Mouse (Mus musculus) kidney, postnatal 14 days (tissue): ENCODE data around the gene Arhgap23.

Experiments used
- DNase-seq: peaks from one replicate; pipeline ENCODE4 v3.0.0; 2022; ENCODE audit warnings: mixed read lengths

Arhgap23 gene

GRCm38 (mm10) chr11:97466444-97467160 lies 51.3 kb downstream of the Arhgap23 start:
- no peak for DNase-seq

- peak; percentile 87 for DNase-seq
Measured at GRCm38 (mm10) chr11:97468639-97469287, 53.4 kb downstream of the Arhgap23 start.

DNA sequence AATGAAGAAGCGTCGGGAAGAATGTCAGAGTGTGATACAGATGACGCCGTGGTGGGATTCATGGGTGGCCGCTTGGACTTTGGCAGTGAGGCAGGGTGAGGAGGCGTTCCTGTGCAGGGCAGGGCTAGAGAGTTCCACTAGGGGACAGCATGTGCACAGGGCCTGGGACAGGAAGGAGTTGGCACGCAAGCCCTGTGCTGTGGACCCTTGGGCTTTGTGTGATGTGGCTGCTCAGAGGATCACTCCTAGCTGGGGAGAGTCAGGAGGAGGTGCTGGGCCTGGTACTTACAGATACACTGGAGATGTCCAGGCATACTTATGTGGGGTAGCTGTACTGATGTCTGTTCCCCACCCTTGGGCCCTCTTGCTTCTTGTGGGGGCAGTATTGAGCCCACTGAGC lies 54.5 kb downstream of the Arhgap23 start:
- no peak for DNase-seq

DNA sequence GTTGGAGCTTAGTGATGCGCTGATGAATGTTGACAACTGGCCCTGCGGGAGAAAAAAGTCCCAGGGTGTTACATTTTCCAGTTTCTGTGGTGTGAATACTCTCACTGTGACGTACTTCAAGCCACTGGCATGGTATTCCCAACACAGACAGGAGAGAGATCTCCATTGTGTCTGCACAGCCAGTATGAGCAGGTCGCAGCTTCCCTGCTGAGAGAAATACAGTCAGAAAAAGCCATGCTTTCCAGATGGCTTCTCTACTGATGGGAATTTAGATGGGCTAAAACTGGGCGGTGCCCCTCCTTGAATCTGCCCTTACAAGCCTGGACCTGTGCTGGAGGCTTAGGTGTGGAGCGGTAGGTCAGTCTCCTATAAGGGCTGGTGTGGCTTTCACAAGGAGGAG lies 55.9 kb downstream of the Arhgap23 start:
- DNase-seq, result no peak

DNA sequence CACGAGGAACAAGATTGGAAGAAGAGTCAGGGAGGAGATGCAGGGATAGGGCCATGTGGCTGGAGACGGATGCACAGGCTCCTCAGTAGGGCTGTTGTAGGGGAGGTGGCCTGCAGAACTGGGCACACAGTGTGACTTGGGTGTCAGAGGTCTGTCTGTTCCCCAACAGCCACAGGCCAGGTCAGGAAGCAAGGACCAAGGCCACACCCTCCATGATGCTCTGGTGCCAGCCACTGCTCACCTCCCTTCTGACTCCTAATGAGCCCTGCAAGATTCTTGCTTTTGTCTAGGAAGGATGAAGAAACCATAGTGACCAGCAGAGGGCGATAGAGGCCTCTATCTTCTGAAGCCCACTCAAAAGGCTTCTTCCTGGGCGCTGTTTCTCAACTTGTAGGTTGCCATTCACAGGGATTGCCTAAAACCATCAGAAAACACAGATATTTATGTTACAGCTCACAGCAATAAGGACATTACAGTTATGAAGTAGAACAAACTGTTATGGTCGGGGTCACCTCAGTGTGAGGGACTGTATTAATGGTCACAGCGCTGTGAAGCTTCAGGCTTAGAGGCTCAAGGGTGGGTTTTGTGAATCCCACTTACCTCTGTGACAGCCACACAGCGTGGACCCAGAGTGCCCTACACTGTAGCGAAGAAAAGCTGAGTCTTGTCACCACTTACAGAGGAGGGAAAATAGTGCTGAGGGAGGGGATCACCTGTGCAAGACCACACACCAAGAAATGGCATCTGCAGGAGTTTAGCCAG lies 61.2 kb downstream of the Arhgap23 start:
- DNase-seq, result peak; percentile 67

GRCm38 (mm10) chr11:97477431-97477830 lies 62.1 kb downstream of the Arhgap23 start:
- peak; percentile 49 for DNase-seq

- DNase-seq, result no peak
Measured at GRCm38 (mm10) chr11:97478345-97478744, 63.0 kb downstream of the Arhgap23 start.

GRCm38 (mm10) chr11:97479085-97479484 lies 63.8 kb downstream of the Arhgap23 start:
- no peak for DNase-seq

GRCm38 (mm10) chr11:97479824-97480223 lies 64.5 kb downstream of the Arhgap23 start:
- no peak for DNase-seq

- no peak for DNase-seq
Measured at GRCm38 (mm10) chr11:97485661-97486060, 70.3 kb downstream of the Arhgap23 start.

DNA sequence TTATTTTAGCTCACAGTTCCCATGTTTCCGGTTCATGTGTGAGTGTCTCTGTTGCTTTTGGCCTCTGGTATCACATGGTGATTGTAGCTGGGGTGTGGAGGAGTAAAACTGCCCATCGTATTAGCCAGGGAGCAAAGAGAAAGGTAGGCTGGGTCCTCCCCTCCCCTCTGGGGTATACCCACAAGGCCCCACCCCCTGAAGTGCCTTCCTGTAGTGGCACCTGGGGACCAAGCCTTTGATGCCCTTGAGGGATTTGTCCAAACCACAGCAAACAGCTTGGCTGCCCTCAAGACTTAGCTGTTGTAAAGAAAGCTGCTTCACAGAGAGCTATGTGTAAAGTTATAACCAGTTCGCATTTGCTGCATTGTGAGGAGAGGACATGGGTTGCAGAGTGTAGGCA lies 72.3 kb downstream of the Arhgap23 start:
- no peak for DNase-seq

DNA sequence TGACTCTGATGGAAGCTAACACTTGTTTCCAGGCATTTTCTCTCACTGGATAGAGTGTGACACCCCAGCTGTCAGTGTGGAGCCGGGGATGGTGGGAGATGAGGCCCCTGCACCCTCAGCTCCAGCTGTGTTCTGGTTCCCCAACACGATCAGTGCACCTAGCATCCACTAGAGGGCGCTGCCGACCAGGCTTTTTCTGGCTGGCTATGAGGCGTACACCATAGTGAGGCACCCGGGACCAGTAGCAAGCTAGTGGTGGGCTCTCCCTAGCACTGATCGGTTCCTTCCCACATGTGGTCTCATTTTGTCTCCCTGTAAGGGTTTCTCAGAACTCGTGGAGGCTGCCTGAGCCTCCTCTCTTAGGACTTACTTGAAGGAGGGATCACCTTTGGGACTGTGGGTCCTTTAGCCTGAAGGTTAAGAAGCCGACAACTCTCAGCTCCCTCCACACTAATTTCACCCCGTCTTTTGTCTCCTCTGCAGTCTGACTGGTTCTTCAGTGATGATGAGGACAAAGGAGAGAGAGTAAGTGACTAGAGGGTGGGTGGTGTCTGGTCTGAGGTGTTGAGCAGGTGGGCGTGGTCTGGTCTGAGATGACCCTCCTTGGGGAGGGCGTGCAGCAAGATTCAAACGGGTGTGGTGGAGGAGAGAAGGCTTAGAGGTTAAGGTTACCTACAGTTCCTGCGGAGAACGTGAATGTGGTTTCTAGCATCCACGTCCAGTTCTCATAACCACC lies 74.4 kb downstream of the Arhgap23 start:
- peak; percentile 81 for DNase-seq

- no peak for DNase-seq
Measured at GRCm38 (mm10) chr11:97491640-97492039, 76.3 kb downstream of the Arhgap23 start.

- DNase-seq, result no peak
Measured at GRCm38 (mm10) chr11:97492836-97493235, 77.5 kb downstream of the Arhgap23 start.

- DNase-seq, result peak; percentile 79
Measured at GRCm38 (mm10) chr11:97497543-97497942, 82.2 kb downstream of the Arhgap23 start.

DNA sequence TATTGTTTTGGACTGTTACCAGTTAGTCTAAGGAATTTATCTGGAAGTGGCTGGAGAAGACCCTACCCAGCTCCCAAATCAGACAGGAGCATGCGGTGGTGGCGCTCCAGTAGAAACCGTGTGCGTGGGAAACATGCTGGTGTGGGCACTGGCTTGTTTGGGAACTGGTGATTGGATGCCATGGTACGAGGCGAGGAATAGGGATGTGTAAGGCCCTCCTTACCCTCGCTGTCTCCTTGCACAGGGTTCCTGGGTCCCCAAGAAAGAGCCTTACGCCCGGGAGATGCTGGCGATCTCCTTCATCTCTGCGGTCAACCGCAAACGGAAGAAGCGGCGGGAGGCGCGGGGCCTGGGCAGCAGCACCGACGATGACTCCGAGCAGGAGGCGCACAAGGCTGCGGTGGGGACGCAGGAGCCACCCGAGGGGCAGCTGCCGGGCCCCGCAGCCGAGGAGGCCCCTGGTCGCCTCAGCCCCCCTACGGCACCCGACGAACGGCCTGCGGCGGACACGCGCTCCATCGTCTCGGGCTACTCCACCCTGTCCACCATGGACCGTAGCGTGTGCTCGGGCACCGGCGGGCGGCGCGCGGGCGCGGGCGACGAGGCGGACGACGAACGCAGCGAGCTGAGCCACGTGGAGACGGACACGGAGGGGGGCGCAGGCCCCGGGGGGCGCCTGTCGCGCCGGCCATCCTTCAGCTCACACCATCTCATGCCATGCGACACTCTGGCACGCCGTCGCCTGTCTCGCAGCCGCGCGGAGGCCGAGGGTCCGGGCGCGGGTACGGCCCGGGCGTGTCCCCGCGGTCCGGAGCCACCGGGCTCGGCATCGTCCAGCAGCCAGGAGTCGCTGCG lies 84.8 kb downstream of the Arhgap23 start, which contains the start of gene 4933428G20Rik:
Gene 4933428G20Rik (minus strand): TSS at position 476 of the 855 bp plus-strand sequence.
- no peak for DNase-seq

- DNase-seq, result no peak
Measured at GRCm38 (mm10) chr11:97500720-97501448, 85.6 kb downstream of the Arhgap23 start.

DNA sequence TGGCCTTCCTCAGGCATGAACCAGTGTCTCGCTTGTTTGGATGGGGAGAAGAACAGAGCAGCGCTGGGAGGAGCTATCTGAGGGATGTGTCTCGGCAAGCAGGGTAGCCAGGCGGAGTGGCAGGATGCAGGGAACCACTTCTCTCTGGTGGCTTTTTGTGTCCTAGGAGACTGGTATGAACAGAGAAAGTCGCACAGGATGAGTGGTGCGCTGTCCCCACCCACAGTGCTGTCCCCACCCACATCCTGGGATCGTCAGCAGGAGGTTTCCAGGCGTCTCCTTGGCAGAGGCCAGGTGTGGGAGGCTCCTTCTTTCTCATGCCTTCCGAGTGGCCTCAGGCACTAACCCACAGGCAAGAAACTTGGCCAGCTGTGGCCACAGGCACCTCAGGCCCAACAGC lies 87.0 kb downstream of the Arhgap23 start:
- no peak for DNase-seq

DNA sequence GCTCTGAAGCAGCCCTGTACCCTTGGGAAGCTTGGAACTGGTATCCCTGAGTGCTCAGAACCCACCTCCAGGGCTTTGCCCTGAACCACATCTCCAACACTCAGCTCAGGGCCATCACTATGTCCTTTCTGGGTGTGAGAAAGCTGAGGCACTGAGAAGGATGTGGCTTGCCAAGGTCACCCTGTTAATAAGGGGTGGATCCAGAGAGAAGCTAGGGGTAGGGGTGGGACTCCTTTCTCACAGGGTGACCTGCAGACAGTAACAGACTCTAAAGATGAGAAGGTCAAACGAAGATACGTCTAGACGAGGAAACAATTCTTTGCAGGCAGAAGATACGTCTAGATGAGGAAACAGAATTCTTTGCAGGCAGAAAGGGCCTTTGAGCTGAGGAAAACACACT lies 87.5 kb downstream of the Arhgap23 start:
- no peak for DNase-seq

DNA sequence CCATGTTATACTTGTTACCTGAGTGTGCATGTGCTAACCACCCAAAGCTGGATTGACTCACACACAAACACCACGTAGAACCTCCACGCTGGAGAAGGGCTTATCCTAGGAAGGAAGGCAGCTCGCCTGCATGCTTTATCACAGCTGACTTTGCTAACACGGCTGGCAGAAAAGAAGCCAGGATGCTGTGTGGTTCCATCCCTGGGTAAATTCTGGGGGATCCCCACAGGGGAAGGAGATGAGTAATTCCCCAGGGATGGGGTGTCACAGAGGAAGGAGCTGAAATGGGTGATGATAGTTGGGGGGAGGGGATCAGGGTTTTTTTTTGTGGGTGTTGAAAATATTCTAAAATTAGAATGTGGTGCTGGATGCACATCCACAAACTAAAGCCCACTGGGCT lies 90.5 kb downstream of the Arhgap23 start:
- DNase-seq, result no peak

DNA sequence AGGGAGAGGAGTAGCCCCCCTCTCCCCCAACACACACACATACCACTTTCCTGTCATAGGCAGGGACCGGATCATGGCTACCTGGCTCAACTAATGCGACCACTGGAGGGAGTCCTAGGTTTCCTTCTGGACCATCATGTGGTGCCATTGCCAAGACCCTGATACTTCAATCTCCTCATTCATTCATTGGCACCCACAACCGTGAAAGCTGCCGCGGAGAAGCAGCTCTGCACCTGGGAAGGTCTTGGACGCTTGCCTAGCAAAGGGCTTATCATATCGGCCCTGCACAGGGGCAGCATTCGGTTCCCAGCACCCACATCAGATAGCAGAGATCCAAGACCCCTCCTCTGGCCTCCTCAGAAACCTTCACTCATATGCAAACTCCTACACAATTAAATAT lies 91.0 kb downstream of the Arhgap23 start:
- DNase-seq, result no peak
